In genomic region chr15:99740229-99740628, GRCm38 (mm10) we compare ENCODE assay signal across 14 mouse cellular contexts. TPM values are rescaled to one million over a fixed set of nuclear protein-coding genes. Genes with fewer than 3 reads are reported as not detected.
"Had no signal": no experiment of that assay in that cellular context is flagged by ENCODE, and none has a peak within 500 bp of the region (broad histone marks: within the 10 kb centered on the region; RNA-seq: fewer than 3 reads in every experiment).

No protein-coding gene starts in this region.

- DNase-seq: kidney, postnatal 25 days; lung, adult 2 months; lung, postnatal 36 days; midbrain, embryonic 14.5 days; thymus, postnatal 4 days had no signal

- H3K27ac ChIP-seq: left cerebral cortex, adult 2 months; limb, embryonic 10.5 days; liver, embryonic 15.5 days; neural tube, embryonic 12.5 days; stomach, postnatal 0 days had no signal

- H3K4me3 ChIP-seq: left cerebral cortex, adult 2 months; limb, embryonic 10.5 days; liver, embryonic 15.5 days; neural tube, embryonic 12.5 days had no signal

- H3K27me3 ChIP-seq: liver, embryonic 15.5 days; neural tube, embryonic 12.5 days had no signal

- H3K4me1 ChIP-seq: limb, embryonic 10.5 days; liver, embryonic 15.5 days; neural tube, embryonic 12.5 days had no signal

RNA-seq across cellular contexts. Expression of gene Gpd1, which starts 22.9 kb away (rescaled TPM):
- total RNA-seq: neutrophil, adult 5-6 weeks had no signal

RNA-seq across cellular contexts. Expression of gene Gm17349, which starts 34.9 kb away (rescaled TPM):
- total RNA-seq: megakaryocyte progenitor cell, adult 5-6 weeks; monocyte, adult 5-6 weeks; neutrophil, adult 5-6 weeks had no signal
- polyA plus RNA-seq: limb, embryonic 10.5 days; liver, embryonic 11.5 days; liver, embryonic 15.5 days; lung, adult 2 months; midbrain, embryonic 14.5 days; neural tube, embryonic 12.5 days had no signal
